Mouse (Mus musculus): ENCODE measurements around the gene Hoxa5.

Gene Hoxa5

GRCm38 (mm10) chr6:52240389-52241000 lies 36.1 kb upstream of the Hoxa5 start, which contains the start of gene Hoxa10:
Gene Hoxa10 (minus strand): TSS chr6:52240854.
- no peak for DNase-seq (ENCODE audit: low read depth, low spot score)

- no peak for DNase-seq (ENCODE audit: low read depth, low spot score)
Measured at GRCm38 (mm10) chr6:52239625-52240388, 35.4 kb upstream of the Hoxa5 start.

- no peak for DNase-seq (ENCODE audit: low read depth, low spot score)
Measured at GRCm38 (mm10) chr6:52238976-52239375, 34.6 kb upstream of the Hoxa5 start.

- DNase-seq (ENCODE audit: low read depth, low spot score) = no peak
Measured at GRCm38 (mm10) chr6:52238155-52238545, 33.8 kb upstream of the Hoxa5 start.

GRCm38 (mm10) chr6:52237346-52238154 lies 33.2 kb upstream of the Hoxa5 start:
- no peak for DNase-seq (ENCODE audit: low read depth, low spot score)

GRCm38 (mm10) chr6:52236806-52237205 lies 32.4 kb upstream of the Hoxa5 start:
- DNase-seq (ENCODE audit: low read depth, low spot score) = no peak

GRCm38 (mm10) chr6:52235866-52236265 lies 31.5 kb upstream of the Hoxa5 start:
- no peak for DNase-seq (ENCODE audit: low read depth, low spot score)

GRCm38 (mm10) chr6:52235267-52235666 lies 30.9 kb upstream of the Hoxa5 start:
- DNase-seq (ENCODE audit: low read depth, low spot score) = no peak

- no peak for DNase-seq (ENCODE audit: low read depth, low spot score)
Measured at GRCm38 (mm10) chr6:52234428-52235140, 30.2 kb upstream of the Hoxa5 start.

- DNase-seq (ENCODE audit: low read depth, low spot score) = no peak
Measured at GRCm38 (mm10) chr6:52233546-52234427, 29.4 kb upstream of the Hoxa5 start.

GRCm38 (mm10) chr6:52232984-52233545 lies 28.7 kb upstream of the Hoxa5 start:
- no peak for DNase-seq (ENCODE audit: low read depth, low spot score)

GRCm38 (mm10) chr6:52232568-52232965 lies 28.2 kb upstream of the Hoxa5 start:
- no peak for DNase-seq (ENCODE audit: low read depth, low spot score)

GRCm38 (mm10) chr6:52231885-52232567 lies 27.6 kb upstream of the Hoxa5 start:
- no peak for DNase-seq (ENCODE audit: low read depth, low spot score)

- no peak for DNase-seq (ENCODE audit: low read depth, low spot score)
Measured at GRCm38 (mm10) chr6:52230516-52231165, 26.3 kb upstream of the Hoxa5 start, which contains the start of gene Hoxa9. Gene Hoxa9 (minus strand): TSS chr6:52231089.

- no peak for DNase-seq (ENCODE audit: low read depth, low spot score)
Measured at GRCm38 (mm10) chr6:52229558-52230416, 25.4 kb upstream of the Hoxa5 start.

GRCm38 (mm10) chr6:52228475-52229465 lies 24.4 kb upstream of the Hoxa5 start:
- no peak for DNase-seq (ENCODE audit: low read depth, low spot score)
